Comparison of ENCODE assay signal across 8 mouse cellular contexts in genomic region chr9:66067542-66067941, GRCm38 (mm10). TPM values are rescaled to one million over a fixed set of nuclear protein-coding genes. Genes with fewer than 3 reads are reported as not detected.
A peak's percentile ranks its signal among the peaks of the same experiment; 100 is the strongest.
DNase-seq lines count a peak whose midpoint lies in the region; ATAC-seq and TF ChIP-seq lines count a peak whose summit lies in the region.

No protein-coding gene starts in this region.

- TF ChIP-seq POLR2A in kidney, adult 2 months (IDR thresholded peaks at IDR 0.05; ENCODE audit: low read depth, low read length) = no peak

- ATAC-seq in kidney, embryonic 14.5 days (ENCODE audit: low FRiP score, low TSS enrichment) = no peak

- H3K4me2 ChIP-seq in kidney, embryonic 14.5 days (replicated peaks; ENCODE audit: low read depth, low read length) = no peak overlapping the region

- WGBS in kidney, adult 2 months = 37% methylated on average over 5 of the region's 5 CpGs
- 33% methylated on average over 5 of the region's 5 CpGs for WGBS in kidney, embryonic 14.5 days

- no peaks in the 10 kb centered on the region for H3K27me3 ChIP-seq in kidney, adult 2 months (replicated peaks; ENCODE audit: control insufficient read depth, insufficient read depth, low read length)
- H3K27me3 ChIP-seq in kidney, embryonic 14.5 days (ENCODE audit: control insufficient read depth, insufficient read depth, low read length) = peaks cover 22% of the 10 kb centered on the region

- H3K9me3 ChIP-seq in kidney, embryonic 14.5 days (ENCODE audit: control insufficient read depth, low read length) = no peaks in the 10 kb centered on the region

- H3K4me3 ChIP-seq in kidney, adult 2 months (ENCODE audit: insufficient read depth, low read depth, low read length) = no peak overlapping the region
- no peak overlapping the region for H3K4me3 ChIP-seq in kidney, embryonic 14.5 days (ENCODE audit: low read length)

- H3K36me3 ChIP-seq in kidney, adult 2 months (ENCODE audit: control insufficient read depth, insufficient read depth, low read length) = no peaks in the 10 kb centered on the region; the same call in 1 of the 2 replicates
- peaks cover 46% of the 10 kb centered on the region for H3K36me3 ChIP-seq in kidney, embryonic 14.5 days (ENCODE audit: control insufficient read depth, insufficient read depth, low read length)

- H3K4me1 ChIP-seq in kidney, adult 2 months (ENCODE audit: control insufficient read depth, insufficient read depth, low read length) = no peaks in the 10 kb centered on the region
- H3K4me1 ChIP-seq in kidney, embryonic 14.5 days (ENCODE audit: control insufficient read depth, insufficient read depth, low read length) = peaks cover 4% of the 10 kb centered on the region; the same call in 1 of the 2 replicates

- H3K9ac ChIP-seq in kidney, embryonic 14.5 days (ENCODE audit: low read depth, low read length) = no peak overlapping the region

- H3K27ac ChIP-seq in kidney, adult 2 months (ENCODE audit: insufficient read depth, low read depth, low read length) = no peak overlapping the region
- H3K27ac ChIP-seq in kidney, embryonic 14.5 days (ENCODE audit: low read depth, low read length) = no peak overlapping the region

- TF ChIP-seq CTCF in kidney, adult 2 months (conservative IDR thresholded peaks at IDR 0.05; ENCODE audit: insufficient read depth, insufficient read length, low read depth, low read length) = peak; percentile 75

- DNase-seq in kidney, adult 2 months = peak; percentile 64
- DNase-seq in MEL-GATA-1-ER (ENCODE audit: extremely low read depth, low read depth) = peak; percentile 7
- DNase-seq in embryo, embryonic 9.5 days (ENCODE audit: extremely low spot score) = peak; percentile 46
- DNase-seq in kidney, adult 8-10 months = peak; percentile 38 to 52
- DNase-seq in lung, postnatal 4 days = peak; percentile 63 to 72
- DNase-seq in cerebellum, adult 11-12 months = no peak
- no peak for DNase-seq in ovary, postnatal 36 days (ENCODE audit: low spot score)

RNA-seq across cellular contexts. Expression of gene Snx22, which starts 2.0 kb away (rescaled TPM):
- 1.1 and 1.6 TPM in 2 replicates for polyA plus RNA-seq in kidney, adult 2 months (2012; rRNA removed)
- polyA plus RNA-seq in kidney, embryonic 14.5 days (2014; fragmentation: Nextera tagmentation; extraction: Ambion mirVana) = 0.91 and 1.5 TPM in 2 replicates

RNA-seq across cellular contexts. Expression of gene Ppib, which starts 7.5 kb away (rescaled TPM):
- 278 and 338 TPM in 2 replicates for polyA plus RNA-seq in kidney, adult 2 months (2012; rRNA removed)
- 622 and 701 TPM in 2 replicates for polyA plus RNA-seq in kidney, embryonic 14.5 days (2014; fragmentation: Nextera tagmentation; extraction: Ambion mirVana)

RNA-seq across cellular contexts. Expression of gene Snx1, which starts 58.8 kb away (rescaled TPM):
- 74.3 and 76.7 TPM in 2 replicates for polyA plus RNA-seq in kidney, adult 2 months (2012; rRNA removed)
- 90.1 and 130 TPM in 2 replicates for polyA plus RNA-seq in kidney, embryonic 14.5 days (2014; fragmentation: Nextera tagmentation; extraction: Ambion mirVana)

RNA-seq across cellular contexts. Expression of gene Ciao2a, which starts 58.9 kb away (rescaled TPM):
- 23.3 and 39.9 TPM in 2 replicates for polyA plus RNA-seq in kidney, adult 2 months (2012; rRNA removed)
- polyA plus RNA-seq in kidney, embryonic 14.5 days (2014; fragmentation: Nextera tagmentation; extraction: Ambion mirVana) = 164 and 171 TPM in 2 replicates

Comparison
In these comparisons a context has a peak if more than half of its experiments do, and no peak if none do; other contexts are left out.
1. DNase-seq: peak in kidney, adult 2 months (single experiment), MEL-GATA-1-ER (single experiment), embryo, embryonic 9.5 days (single experiment), kidney, adult 8-10 months (2 of 2) and lung, postnatal 4 days (2 of 2); none in cerebellum, adult 11-12 months (single experiment) and ovary, postnatal 36 days (single experiment).